Mouse (Mus musculus): ENCODE measurements around the gene Abca1.

The Abca1 gene

DNA sequence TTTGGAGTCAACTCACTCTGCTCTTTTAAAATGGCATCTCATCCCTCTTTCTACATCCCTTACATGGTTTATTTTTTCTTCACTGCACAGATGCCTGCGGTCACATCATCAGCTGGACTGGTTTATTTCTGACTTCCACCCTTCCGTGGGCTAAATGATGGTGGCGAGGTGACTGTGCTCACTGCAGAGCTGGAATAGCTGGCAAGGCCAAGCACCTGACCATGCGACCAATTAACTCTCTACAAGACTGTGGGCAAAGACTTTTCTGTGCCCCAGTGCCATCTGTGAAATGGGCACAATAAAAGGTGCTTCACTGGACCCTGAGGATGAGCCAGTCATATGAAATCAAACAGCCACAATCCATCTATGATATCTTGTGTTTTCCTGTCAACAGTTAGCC is 66.1 kb downstream of the Abca1 start:
- in situ Hi-C loops (cut with MboI; ENCODE audit: low sequenced_read_pairs), result no loop called here

DNA sequence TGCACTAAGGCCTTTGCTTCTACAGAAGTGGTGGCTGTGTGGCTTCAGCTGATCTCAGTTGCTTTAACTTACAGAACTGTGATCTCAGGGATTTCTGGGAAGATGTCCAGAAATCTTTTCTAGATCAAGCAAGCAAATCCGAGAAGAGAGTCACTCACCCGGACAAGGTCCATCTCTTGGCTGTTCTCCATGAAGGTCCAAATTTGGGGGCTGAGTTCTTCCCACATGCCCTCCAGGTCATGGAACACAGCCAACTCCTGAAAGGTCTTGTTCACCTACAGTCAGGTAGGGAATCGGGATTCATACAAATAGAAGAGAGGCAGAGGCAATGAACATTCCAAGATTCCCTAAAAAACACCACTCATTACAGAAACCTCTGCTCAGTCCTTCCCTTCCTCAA is 70.1 kb downstream of the Abca1 start:
- in situ Hi-C loops (cut with MboI; ENCODE audit: low sequenced_read_pairs), result no loop called here

DNA sequence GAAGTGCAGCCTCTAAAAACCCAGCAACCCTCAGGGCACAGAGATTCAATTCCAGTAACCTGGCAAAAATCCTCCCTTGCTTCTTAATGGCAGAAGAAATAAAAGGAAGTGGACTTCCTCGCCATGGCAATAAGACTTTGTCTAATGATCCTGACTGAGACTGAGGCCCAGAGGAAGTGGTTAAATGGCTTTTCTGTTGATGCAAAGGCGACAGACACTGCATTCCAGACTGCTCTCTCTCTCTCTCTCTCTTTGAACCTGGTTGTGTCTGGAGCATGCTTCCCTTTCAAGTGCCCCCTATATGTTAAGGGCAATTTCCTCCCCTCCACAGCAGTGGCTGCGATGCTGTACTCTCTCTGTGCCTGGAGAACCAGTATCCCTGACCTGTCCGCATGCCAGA is 70.7 kb downstream of the Abca1 start:
- in situ Hi-C loops (cut with MboI; ENCODE audit: low sequenced_read_pairs), result no loop called here

DNA sequence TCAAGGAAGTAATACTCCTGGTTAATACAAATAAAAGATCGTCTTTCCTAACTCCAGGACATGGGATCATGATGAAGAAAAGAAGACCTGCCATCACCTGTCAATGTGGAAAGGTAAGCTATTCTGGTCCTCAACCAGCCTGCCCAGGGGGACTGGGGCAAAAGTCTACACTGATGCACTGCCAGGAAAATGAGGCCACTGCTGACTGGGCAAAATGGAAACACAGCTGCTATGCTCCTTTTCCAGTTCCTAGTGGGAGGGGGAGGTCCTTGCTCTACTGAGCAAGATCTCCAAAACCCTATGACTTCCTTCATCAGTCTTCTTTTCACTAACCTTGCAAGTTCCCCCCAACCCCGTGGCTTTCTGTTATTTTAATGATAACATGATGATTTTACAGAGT is 73.1 kb downstream of the Abca1 start:
- in situ Hi-C loops (cut with MboI; ENCODE audit: low sequenced_read_pairs), result no loop called here

DNA sequence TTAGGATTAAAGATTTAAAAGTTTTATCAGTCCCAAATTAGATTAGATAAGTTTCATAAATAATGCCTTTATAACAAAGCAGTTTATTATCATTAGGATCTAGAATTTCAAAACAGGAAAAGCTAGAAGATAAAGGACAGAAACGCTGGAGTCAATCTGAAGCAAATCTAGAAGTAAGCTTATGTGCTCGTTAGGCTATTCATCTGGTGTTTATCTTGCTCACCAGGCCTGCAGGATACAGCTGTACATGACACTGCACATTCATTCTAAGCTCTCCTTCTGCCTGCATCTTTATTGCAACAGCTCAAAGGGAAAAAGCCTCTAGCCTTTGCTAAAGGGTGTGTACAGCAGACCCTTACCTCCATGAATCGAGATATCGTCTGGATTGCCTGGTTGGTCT is 74.1 kb downstream of the Abca1 start:
- in situ Hi-C loops (cut with MboI; ENCODE audit: low sequenced_read_pairs), result no loop called here

DNA sequence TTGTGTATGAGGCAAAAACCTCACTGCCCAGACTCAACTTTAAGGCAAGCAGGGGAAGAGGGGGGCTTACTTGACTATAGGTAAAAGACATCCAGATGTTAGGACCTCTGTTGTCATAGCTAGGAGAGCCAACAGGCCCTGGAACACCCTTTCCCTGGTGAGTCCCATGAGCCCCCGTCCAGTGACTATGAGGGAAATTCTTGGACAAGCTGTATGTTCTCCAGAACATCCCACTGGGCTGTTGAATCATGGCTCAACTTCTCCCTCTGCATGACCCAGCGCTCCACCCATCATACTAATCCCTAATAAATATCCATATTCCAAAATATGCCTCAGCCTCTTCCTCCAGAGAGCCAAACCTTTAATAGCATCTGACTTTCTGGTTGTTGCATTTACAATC is 76.6 kb downstream of the Abca1 start:
- in situ Hi-C loops (cut with MboI; ENCODE audit: low sequenced_read_pairs), result no loop called here

DNA sequence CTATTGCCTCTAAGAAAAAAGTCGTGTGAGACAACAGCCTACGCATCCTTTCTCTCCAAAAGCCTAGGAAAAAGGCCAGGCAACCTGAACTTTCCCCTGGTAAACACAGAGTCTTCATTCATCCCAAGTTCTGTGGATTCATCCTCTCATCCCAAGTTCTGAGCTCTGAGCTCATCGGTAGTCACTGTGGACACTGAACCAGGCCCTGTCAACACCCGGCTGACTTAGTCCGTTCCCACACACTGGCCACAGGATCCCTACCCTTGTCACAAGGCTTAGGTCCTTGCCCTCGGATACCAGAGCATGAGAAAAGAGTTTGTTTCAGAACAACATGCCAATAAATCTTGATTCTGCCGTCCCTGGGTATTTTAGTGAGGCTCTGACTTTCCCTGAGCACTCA is 77.2 kb downstream of the Abca1 start:
- in situ Hi-C loops (cut with MboI; ENCODE audit: low sequenced_read_pairs), result no loop called here

DNA sequence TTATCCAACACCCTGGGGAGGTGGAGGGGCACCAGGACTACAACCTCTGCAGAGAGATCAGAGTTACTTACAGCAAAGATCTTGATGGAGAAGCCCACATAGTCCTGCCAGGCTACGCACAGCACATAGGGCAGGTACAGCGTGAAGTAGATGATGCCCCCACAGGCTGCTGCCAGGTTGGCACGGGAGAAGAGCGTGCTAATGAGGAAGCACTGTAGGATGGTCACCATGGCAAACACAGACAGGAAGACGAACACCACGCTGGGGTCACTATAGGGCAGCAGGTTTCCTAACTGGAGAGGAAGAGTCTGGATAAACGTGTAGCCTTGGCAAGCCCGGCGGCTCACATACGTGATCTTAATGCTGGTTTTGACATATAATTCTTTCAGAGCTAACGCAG is 77.8 kb downstream of the Abca1 start:
- in situ Hi-C loops (cut with MboI; ENCODE audit: low sequenced_read_pairs), result no loop called here

DNA sequence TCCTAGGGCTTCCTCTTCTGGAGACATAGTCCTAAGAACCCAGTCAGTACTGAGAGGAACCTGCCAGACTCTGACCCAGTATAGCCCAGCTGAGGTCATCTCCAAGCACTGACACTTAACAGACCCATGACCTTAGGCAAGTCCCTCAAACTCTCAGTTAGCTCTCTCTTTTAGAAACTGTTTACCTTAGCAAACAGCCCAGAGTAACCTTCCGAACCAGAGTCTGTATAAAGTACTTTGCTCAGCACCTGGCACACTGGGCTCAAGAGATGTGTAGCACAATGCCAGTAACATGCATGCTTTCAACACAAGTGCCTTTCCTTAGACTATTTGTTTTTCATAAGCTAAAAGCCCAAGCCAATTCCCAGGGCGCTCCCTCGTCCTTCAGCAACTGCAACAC is 79.4 kb downstream of the Abca1 start:
- in situ Hi-C loops (cut with MboI; ENCODE audit: low sequenced_read_pairs), result no loop called here

DNA sequence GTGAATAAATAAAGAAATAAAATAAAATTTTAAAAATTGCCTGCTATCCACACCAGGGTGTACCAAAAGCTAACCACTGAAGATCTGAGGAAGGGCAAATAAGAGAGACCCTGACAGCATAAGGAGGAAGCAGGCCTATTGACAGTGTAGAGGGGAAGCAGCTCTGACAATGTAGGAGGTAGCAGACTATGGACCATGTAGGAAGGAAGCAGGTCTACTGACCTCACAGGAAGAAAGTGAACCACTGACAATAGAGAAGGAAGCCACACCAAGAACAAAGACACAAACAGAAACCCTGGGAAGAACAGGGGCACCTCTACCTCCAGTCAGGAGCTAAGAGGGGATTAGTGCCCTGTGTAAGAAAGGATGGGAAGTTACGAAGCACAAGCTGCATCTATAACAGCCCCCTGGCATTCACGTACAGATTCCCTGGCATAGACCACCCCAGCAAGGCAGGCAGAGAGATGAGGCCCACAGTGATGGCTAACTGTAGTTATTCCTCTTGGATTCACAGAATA is 80.8 kb downstream of the Abca1 start:
- in situ Hi-C loops (cut with MboI; ENCODE audit: low sequenced_read_pairs), result no loop called here

DNA sequence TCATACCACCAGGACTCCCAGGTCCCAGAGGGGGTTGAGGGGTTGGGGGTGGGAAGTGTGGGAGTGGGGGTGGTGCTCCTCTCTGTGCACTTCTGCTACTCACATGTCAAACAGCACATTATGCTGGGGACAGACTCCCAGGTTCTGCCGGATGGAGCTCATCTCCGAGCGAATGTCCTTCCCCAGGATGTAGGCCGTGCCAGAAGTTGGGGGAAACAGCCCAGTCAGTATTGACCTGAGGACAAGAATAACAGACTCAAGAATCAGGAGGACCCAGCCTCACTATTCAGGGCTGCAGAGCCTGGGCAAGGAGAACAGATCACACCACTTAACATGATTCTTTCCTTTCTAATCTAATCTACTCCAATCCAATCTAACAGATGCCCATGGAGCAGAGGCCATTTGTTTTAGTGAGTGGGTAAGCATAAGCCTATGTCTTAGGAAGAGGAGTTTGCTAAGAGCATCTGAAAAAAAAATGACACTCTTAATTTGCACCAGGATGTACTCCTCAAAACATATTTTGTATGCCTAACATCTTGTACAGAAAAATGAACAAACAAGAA is 82.8 kb downstream of the Abca1 start:
- in situ Hi-C loops (cut with MboI; ENCODE audit: low sequenced_read_pairs), result no loop called here

DNA sequence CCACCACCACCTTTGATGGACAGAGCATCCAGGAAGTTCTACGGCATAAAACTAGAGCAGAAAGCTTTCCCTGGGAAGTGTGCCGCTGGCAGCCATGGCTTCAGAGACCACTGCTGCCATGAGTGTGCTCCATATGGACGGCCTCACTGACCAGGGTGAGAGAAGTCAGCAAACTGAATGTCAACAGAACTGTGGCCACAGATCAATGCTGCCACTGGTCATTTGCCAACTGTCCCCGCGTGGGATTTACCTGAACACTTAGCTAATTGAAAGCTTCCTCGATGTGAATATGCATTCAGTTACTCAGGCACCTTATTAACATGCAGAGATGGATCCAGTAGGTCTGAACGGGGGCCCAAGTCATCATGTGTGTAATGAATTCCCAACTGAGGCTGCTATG is 86.7 kb downstream of the Abca1 start:
- in situ Hi-C loops (cut with MboI; ENCODE audit: low sequenced_read_pairs), result no loop called here

DNA sequence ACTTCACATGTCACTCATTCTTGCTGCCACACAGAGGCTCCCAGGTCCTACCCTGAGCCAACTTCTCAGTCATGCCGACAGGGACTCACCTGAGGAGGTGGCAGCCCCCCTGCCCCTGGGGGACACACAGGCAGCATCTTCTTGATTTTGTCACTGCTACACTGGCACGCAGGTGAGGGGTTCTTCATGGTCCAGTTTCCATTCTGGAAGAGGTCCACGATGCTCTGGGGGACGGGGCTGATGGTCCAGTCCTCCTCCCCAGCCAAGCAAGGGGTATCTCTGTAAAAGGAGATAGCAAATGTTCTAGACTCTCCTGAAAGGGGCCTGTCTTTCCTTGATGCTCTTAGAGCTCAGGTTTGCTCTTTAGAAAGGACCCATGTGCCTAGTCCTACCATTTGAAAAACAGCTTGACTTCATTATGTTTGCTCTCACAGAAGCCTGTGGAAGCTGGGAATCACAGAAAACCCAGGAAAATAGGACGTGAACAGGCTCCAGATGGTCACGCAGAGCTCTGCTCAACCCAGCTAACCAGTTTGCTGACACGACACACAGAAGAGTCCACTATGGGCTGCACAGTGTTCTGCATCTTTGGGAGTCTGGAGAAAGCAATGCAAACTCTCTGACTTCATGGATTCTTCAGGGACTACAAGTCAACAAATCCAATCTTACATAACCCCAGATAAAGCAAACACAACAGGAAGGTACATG is 97.2 kb downstream of the Abca1 start:
- in situ Hi-C loops (cut with MboI; ENCODE audit: low sequenced_read_pairs), result no loop called here

DNA sequence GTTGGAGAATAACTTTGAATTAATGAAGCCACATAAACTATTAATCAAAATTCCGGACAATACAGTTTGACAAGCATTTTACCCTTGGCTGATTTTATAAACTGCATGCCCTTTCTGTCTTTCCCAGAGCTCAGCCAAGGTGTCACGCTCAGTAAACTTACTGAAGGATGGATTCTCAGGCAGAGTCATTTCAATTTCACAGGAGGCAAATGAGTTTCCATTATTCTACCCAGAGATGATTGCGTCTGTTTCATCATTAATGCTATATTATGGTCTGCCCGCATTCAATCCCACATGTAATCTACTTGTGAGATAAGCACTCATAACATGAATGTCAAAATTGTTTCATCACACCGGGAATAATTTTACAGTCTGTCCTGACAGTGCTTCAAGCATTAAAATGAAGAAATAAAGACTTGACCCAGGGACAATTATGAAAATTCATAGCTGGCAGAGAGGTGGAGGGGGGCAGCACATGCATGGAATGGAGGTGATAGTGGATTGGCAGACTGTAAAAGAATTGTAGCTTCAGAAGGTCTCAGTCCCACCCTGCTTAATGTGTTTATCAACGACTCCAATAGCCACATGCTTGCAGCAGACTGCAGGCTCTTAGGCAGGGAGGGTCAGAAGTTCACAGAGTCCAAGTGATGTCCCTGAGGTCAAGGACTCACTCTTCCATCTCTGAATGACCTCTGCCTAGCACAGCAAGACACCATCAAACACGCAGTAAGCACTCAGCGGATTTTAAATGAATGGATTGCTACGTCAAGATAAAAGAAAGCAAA is 113.3 kb downstream of the Abca1 start:
- in situ Hi-C loops (cut with MboI; ENCODE audit: low sequenced_read_pairs), result no loop called here

DNA sequence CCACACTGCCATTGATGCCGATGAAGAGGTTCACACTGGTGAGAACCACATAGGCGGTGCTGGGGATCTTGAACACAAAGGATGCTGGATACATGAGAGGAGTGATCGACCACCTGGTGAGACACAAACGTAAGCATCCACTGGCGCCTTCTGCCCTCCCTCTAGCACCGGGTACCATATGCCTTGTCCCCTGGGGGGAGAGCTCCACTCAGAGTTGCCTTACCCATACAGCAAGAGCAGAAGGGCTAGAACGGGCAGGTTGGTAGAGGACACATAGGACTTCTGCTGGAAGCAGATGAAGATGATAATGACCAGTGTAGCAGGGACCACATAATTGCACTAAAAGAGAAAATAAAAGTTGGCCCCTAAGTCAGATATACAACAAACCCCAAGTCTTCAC is 113.9 kb downstream of the Abca1 start:
- in situ Hi-C loops (cut with MboI; ENCODE audit: low sequenced_read_pairs), result no loop called here

DNA sequence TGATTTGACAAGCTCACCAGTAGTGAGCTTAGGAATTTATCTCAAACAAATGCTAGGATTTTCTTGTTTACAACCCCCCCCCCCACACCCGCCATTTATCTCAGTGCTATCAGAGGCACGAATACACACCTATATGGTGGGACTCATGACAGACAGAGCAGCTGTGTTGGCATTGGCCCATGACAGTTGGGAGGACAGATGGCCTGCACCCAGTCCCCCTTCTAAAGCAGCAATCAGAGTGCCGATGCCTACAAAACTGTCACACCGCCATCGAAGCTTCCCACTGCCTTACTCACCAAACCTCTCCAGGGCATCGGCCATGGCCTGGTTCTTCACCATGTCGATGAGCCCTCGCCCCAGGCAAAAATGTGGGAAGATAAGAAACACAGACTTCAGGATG is 115.9 kb downstream of the Abca1 start:
- in situ Hi-C loops (cut with MboI; ENCODE audit: low sequenced_read_pairs), result no loop called here

DNA sequence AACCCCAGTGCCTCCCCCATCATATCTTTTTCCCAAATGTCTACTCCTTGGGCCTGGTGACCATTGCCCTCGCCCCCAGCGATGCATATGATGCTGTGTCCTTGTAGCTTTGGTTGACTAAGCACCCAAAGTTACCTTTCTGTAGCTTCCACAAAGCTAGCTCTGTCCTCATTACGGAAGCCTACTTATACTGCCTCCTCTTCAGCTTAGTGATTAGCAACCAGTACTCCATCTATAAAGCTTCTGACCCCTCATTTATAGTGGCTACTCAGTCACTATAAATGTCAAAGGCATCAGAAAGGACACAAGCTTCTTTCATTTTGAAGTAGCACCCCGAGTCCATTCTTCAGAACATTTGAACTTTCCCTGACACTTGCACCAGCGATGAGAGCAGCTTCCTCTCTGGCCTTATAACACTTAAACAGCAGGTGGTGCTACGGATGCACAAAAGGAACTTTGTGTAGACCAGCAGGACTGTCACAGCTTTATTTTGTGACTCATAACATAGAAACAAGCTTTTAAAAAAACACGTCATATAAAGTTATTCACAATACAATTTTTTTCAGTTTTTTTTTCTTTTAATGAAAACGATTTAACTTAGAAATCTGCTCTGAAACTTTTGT is 129.3 kb downstream of the Abca1 start:
- in situ Hi-C loops (cut with MboI; ENCODE audit: low sequenced_read_pairs), result no loop called here

DNA sequence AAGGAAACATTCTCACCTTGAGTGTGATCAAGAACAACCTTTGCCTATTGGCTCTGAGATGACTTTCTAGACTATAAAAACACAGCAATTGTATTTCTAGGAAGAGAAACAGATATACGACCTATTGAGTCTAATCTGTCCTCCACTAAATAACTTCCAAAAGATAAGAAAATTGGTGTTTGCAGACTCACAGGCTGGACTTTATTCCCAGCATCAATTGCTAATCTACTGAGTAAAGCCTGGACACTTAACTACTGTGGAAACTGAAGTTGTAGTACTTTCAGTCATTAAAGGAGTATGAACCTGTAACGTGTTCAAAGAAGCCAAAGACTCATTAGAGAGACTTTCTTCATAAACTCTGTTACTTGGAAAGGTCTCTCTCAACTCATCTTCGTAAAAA is 131.9 kb downstream of the Abca1 start:
- in situ Hi-C loops (cut with MboI; ENCODE audit: low sequenced_read_pairs), result no loop called here

DNA sequence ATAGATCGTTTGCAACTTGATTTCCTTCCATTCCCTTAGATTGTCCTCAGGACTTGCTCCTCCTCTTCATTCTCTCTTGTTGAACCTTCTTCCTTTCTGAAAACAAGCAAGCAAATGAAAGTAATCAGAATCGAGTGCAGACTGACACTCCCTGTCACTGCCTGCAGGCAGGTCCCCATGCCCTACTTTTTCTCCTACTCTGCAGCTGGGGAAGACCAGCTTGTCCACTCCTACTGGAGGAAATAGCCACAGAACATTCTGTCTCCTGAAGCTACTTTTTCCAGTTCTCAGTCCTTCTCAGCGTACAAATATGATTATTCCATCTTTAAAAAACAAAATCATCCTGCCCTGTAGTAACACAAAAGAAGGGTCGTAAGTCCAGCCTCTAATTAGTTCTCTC is 135.3 kb downstream of the Abca1 start:
- in situ Hi-C loops (cut with MboI; ENCODE audit: low sequenced_read_pairs), result no loop called here

DNA sequence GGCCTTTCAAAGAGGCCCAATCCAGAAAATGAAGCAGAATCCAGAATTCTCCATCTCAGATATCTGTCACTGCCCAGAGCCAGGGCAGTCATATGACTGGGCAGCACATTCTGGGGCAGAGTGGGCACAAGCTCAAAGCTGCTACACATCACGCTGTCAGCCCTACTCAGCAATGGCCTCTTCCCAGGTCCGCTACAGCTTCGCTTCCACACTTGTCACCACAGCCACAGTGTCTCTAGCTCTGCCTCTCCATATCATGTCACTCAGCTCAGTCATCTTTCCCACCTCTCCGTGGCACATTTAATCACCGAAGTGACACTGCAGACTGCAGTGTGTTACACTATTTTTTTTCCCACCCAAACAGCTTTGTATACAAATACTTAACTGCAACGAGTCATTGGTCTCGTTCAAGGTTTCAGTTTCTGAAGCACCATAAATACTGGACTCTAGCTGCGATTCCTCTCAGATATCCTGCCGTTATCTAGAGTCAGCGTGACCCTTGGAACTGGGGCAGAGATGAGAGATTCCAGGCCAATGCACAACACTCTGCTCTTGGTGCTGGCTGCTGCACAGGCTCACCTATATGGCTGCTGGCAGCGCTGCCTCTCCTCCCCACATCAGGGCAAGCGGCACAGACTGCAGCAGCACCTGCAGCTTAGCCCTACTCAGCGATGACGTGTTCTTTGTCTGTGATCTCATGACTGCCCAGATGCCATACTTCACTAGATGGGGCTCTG is 136.3 kb downstream of the Abca1 start:
- in situ Hi-C loops (cut with MboI; ENCODE audit: low sequenced_read_pairs), result no loop called here

DNA sequence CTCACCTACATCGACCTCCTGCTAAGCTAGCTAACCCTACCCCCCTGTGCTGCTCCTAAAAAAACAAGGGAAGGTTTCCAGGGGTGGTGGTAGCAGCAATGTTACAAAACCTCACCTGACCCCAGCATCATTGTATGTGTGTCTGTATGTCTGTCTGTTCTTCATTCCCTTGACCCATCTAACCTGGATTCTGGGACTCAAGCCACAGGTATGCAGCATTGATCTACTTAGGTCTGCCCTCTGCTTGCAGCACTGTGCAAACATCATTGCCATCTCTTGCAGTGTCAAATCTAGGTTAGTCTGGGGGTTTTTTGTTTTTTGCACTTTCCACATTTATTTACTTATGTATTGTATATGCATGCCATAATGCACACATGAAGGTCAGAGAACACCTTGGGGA is 141.3 kb downstream of the Abca1 start:
- in situ Hi-C loops (cut with MboI; ENCODE audit: low sequenced_read_pairs), result no loop called here

Data from CH12F3 (cell line).